Mouse (Mus musculus) kidney, postnatal 25 days (tissue): ENCODE measurements around the gene Muc5ac.
"Not testable (repeated sequence)": the region's sequence is repeated elsewhere in the genome, so short reads cannot be mapped to it uniquely, and the experiment has no call there.

Experiments
- DNase-seq, 2 experiments: peaks; one replicate each; pipeline ENCODE4 v3.0.0; 2021; ENCODE audit warnings: mixed read lengths in 2 of 2

Muc5ac gene

GRCm38 (mm10) chr7:141788677-141789452, at the start of gene Muc5ac:
Muc5ac (plus strand) TSS chr7:141788972.
- no peak for DNase-seq

- DNase-seq: no peak
Measured at GRCm38 (mm10) chr7:141747451-141748100, 41.2 kb upstream of the Muc5ac start.

GRCm38 (mm10) chr7:141752513-141752912, 36.3 kb upstream of the Muc5ac start:
- DNase-seq: no peak

GRCm38 (mm10) chr7:141755831-141756230, 32.9 kb upstream of the Muc5ac start:
- peak; percentile 42 to 76 for DNase-seq

GRCm38 (mm10) chr7:141758291-141758690, 30.5 kb upstream of the Muc5ac start:
- no peak for DNase-seq

GRCm38 (mm10) chr7:141770521-141770920, 18.3 kb upstream of the Muc5ac start:
- DNase-seq: no peak

- no peak for DNase-seq
Measured at GRCm38 (mm10) chr7:141770988-141771387, 17.8 kb upstream of the Muc5ac start.

GRCm38 (mm10) chr7:141772058-141772557, 16.7 kb upstream of the Muc5ac start:
- DNase-seq: no peak

- no peak for DNase-seq
Measured at GRCm38 (mm10) chr7:141774855-141775254, 13.9 kb upstream of the Muc5ac start.

GRCm38 (mm10) chr7:141776199-141776598, 12.6 kb upstream of the Muc5ac start:
- no peak for DNase-seq

GRCm38 (mm10) chr7:141794251-141794650, 5.5 kb downstream of the Muc5ac start:
- DNase-seq: no peak

- DNase-seq: no peak
Measured at GRCm38 (mm10) chr7:141803206-141803605, 14.4 kb downstream of the Muc5ac start.

GRCm38 (mm10) chr7:141805384-141805783, 16.6 kb downstream of the Muc5ac start:
- no peak for DNase-seq

- not testable (repeated sequence) for DNase-seq
Measured at GRCm38 (mm10) chr7:141807823-141808222, 19.1 kb downstream of the Muc5ac start.

GRCm38 (mm10) chr7:141809933-141810332, 21.2 kb downstream of the Muc5ac start:
- DNase-seq: not testable (repeated sequence)

- DNase-seq: no peak
Measured at GRCm38 (mm10) chr7:141813321-141813720, 24.5 kb downstream of the Muc5ac start.

GRCm38 (mm10) chr7:141815361-141815760, 26.6 kb downstream of the Muc5ac start:
- no peak for DNase-seq

- peak; percentile 49 to 65 for DNase-seq
Measured at GRCm38 (mm10) chr7:141817355-141818075, 28.7 kb downstream of the Muc5ac start.

- DNase-seq: peak in 1 of 2 experiments; percentile 8
Measured at GRCm38 (mm10) chr7:141818267-141818666, 29.5 kb downstream of the Muc5ac start.

GRCm38 (mm10) chr7:141822582-141823261, 34.0 kb downstream of the Muc5ac start:
- no peak for DNase-seq

GRCm38 (mm10) chr7:141823699-141824098, 34.9 kb downstream of the Muc5ac start:
- no peak for DNase-seq

GRCm38 (mm10) chr7:141824398-141824797, 35.6 kb downstream of the Muc5ac start:
- DNase-seq: no peak

GRCm38 (mm10) chr7:141835941-141836340, 47.2 kb downstream of the Muc5ac start:
- no peak for DNase-seq
